Mouse (Mus musculus) hindbrain, embryonic 13.5 days (tissue): ENCODE results near the gene Ltb4r2. TPM values are rescaled to one million over a fixed set of nuclear protein-coding genes. Genes with fewer than 3 reads are reported as not detected.

Source experiments
- ATAC-seq: fragments of 200-750 bp; cut with Nextera tagmentation; 2 replicates; pipeline ENCODE4 v1.8.0; 2017; ENCODE audit warnings: moderate TSS enrichment; ENCODE audit not compliant: low FRiP score
- H3K27ac ChIP-seq: fragments of 300-500 bp; sonication (generic); 2 replicates; pipeline ENCODE4 v1.5.1; 2015; ENCODE audit warnings: inconsistent platforms, mild to moderate bottlenecking, moderate library complexity
- H3K27me3 ChIP-seq: fragments of 300-500 bp; sonication (generic); 2 replicates; pipeline ENCODE4 v1.6.1; 2015; ENCODE audit warnings: mild to moderate bottlenecking, inconsistent platforms
- H3K36me3 ChIP-seq: fragments of 300-500 bp; sonication (generic); 2 replicates; pipeline ENCODE4 v1.6.1; 2015; ENCODE audit warnings: mild to moderate bottlenecking, inconsistent platforms
- H3K4me1 ChIP-seq: fragments of 300-500 bp; sonication (generic); replicated peaks from 2 replicates; pipeline ENCODE4 v1.6.1; 2015; ENCODE audit warnings: inconsistent platforms
- H3K4me2 ChIP-seq: fragments of 300-500 bp; sonication (generic); 2 replicates; pipeline ENCODE4 v1.6.1; 2015; ENCODE audit warnings: inconsistent platforms, mild to moderate bottlenecking, moderate library complexity
- H3K4me3 ChIP-seq: fragments of 300-500 bp; sonication (generic); 2 replicates; pipeline ENCODE4 v1.5.1; 2015; ENCODE audit warnings: mild to moderate bottlenecking, inconsistent platforms
- H3K9ac ChIP-seq: fragments of 300-500 bp; sonication (generic); 2 replicates; pipeline ENCODE4 v1.6.1; 2015; ENCODE audit warnings: mild to moderate bottlenecking, inconsistent platforms
- H3K9me3 ChIP-seq: fragments of 300-500 bp; sonication (generic); 2 replicates; pipeline ENCODE4 v1.6.1; 2016; ENCODE audit warnings: inconsistent platforms
- WGBS: fragments of 180-500 bp; shearing (Covaris S2); methylation state at CpG from one replicate; pipeline ENCODE4 v1.1.7; 2015; 5-methylcytosine and 5-hydroxymethylcytosine counted together
- polyA plus RNA-seq: library from polyadenylated mRNA; unstranded; fragments of >200 nt; fragmentation: Nextera tagmentation; extraction: Ambion mirVana; gene quantifications from 2 replicates; pipeline ENCODE4 v1.2.1, GENCODE M21; 2015

Gene Ltb4r2
- polyA plus RNA-seq, 1 experiment from 2014 or later: 0.56 TPM

DNA sequence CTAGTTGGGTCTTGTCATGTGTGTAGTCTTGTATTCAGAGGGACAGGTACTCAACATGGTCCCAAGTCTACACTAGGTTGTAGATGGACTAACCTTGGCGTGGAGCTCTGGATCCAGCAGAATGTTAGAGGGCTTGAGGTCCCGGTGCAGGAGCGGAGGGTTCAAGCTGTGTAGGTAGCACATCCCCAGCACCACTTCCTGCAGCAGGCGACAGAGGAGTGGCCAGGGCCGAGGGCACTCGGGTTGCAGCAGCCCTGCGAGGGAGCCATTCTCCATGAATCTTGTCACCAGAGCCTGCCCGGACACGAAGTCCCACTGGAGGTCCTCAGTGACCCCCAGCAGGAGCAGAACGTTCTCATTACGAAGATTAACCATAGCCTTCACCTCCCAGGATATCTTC is 26.5 kb downstream of the Ltb4r2 start:
- Histone ChIP-seq H3K9me3 (no peaks in the 10 kb centered on the region), H3K4me1 (peaks cover 20% of the 10 kb centered on the region), H3K4me2 (peak overlapping the region; percentile 46), H3K4me3 (no peak overlapping the region), H3K9ac (no peak overlapping the region), H3K27me3 (peaks cover 86% of the 10 kb centered on the region), H3K27ac (no peak overlapping the region), H3K36me3 (no peaks in the 10 kb centered on the region)
- 34% methylated on average over 11 of the region's 11 CpGs for WGBS
- ATAC-seq: no peak

DNA sequence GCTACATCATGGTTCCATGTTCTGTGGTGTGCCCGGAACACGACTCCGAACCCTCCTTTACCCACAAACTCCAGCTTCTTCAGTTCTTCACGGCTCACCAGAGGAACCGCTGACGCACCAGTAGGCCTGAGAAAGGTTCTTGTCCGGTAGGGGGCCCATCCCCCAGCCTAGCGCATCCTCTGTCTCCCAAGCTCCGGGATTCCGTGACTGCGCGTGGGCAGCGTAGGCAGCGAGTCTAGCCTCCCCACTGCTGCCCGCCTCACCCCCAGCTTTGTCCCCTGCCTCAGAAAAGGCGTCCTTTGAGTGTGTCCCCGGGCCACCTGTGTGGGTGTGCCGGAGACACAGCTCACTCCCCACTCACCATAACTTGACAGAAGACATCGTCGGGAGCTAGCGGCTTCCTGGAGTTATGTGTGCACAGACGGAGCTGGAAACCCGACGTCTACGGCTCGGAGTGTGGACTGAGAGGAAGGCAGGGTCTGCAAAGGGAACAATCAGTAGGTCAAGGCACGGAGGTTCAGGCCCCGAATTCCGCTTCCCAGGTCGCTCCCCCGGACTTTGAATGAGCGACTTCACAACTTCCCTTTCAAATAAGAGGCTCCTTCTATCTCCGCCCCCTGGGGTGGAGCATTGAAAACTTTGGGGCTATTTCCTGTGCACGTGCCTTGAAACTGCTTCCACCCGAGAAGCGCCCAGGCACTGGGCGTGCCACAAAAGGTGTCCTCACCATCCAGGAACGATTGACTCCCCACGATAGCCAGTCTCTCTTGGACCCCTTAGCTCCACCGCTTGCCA is 27.2 kb downstream of the Ltb4r2 start, which contains the start of gene Ripk3:
TSS of gene Ripk3 (minus strand) at position 610 of the 795 bp plus-strand sequence.
- no peaks in the 10 kb centered on the region for H3K9me3 ChIP-seq
- H3K4me3 ChIP-seq: peak within 1 kb of the TSS; percentile 30
- peaks cover 13% of the 10 kb centered on the region for H3K4me1 ChIP-seq
- no peaks in the 10 kb centered on the region for H3K36me3 ChIP-seq
- H3K4me2 ChIP-seq: peak within 1 kb of the TSS; percentile 46
- H3K27me3 ChIP-seq: peaks cover 79% of the 10 kb centered on the region
- no peak within 1 kb of the TSS for H3K27ac ChIP-seq
- 5% methylated on average over 40 of the region's 40 CpGs for WGBS
- ATAC-seq: no peak
- H3K9ac ChIP-seq: 0 out of 2 replicates have a peak within 1 kb of the TSS, but pooled peaks have one; percentile 29

- ATAC-seq: no peak
- H3K27me3 ChIP-seq: peaks cover 29% of the 10 kb centered on the region
- WGBS: 69% methylated on average over 2 of the region's 2 CpGs
Observed at GRCm38 (mm10) chr14:55793461-55793860, 32.2 kb downstream of the Ltb4r2 start.

GRCm38 (mm10) chr14:55793946-55794345 is 32.7 kb downstream of the Ltb4r2 start:
- H3K9me3 ChIP-seq: no peaks in the 10 kb centered on the region
- H3K27ac ChIP-seq: no peak overlapping the region
- H3K9ac ChIP-seq: no peak overlapping the region
- no peak overlapping the region for H3K4me2 ChIP-seq
- no peak for ATAC-seq
- no peaks in the 10 kb centered on the region for H3K4me1 ChIP-seq
- no peaks in the 10 kb centered on the region for H3K36me3 ChIP-seq
- peaks cover 24% of the 10 kb centered on the region for H3K27me3 ChIP-seq
- H3K4me3 ChIP-seq: no peak overlapping the region
- WGBS: 73% methylated on average over 2 of the region's 2 CpGs

More at GRCm38 (mm10) chr14:55793461-55793860, 32.2 kb downstream of the Ltb4r2 start:
- Histone ChIP-seq H3K9me3 (no peaks in the 10 kb centered on the region), H3K27ac (no peak overlapping the region), H3K4me1 (peaks cover 3% of the 10 kb centered on the region; the same call in 1 of the 2 replicates), H3K9ac (no peak overlapping the region), H3K36me3 (no peaks in the 10 kb centered on the region), H3K4me2 (no peak overlapping the region), H3K4me3 (no peak overlapping the region)

GRCm38 (mm10) chr14:55795380-55796163 is 34.3 kb downstream of the Ltb4r2 start:
- WGBS: 86% methylated on average over 15 of the region's 15 CpGs
- no peak for ATAC-seq
- no peaks in the 10 kb centered on the region for H3K4me1 ChIP-seq

More at GRCm38 (mm10) chr14:55795380-55796163, 34.3 kb downstream of the Ltb4r2 start:
- no peak overlapping the region for H3K4me2 ChIP-seq
- H3K4me3 ChIP-seq: no peak overlapping the region
- H3K9ac ChIP-seq: no peak overlapping the region
- H3K27me3 ChIP-seq: peaks cover 7% of the 10 kb centered on the region; the same call in 1 of the 2 replicates
- no peaks in the 10 kb centered on the region for H3K9me3 ChIP-seq
- no peaks in the 10 kb centered on the region for H3K36me3 ChIP-seq
- no peak overlapping the region for H3K27ac ChIP-seq

Other genes starting within 250 kb of the Ltb4r2 start
- 0.05 and 0.10 TPM in 2 replicates for gene Nrl, start 236.4 kb upstream of the Ltb4r2 start, polyA plus RNA-seq
- 20.7 and 21.5 TPM in 2 replicates for gene Pck2, start 221.2 kb upstream of the Ltb4r2 start, polyA plus RNA-seq
- 124 and 130 TPM in 2 replicates for gene Dcaf11, start 201.4 kb upstream of the Ltb4r2 start, polyA plus RNA-seq
- 0.71 and 2.0 TPM in 2 replicates for gene A730061H03Rik, start 201.0 kb upstream of the Ltb4r2 start, polyA plus RNA-seq
- gene Fitm1, start 185.8 kb upstream of the Ltb4r2 start, polyA plus RNA-seq: 0.40 and 0.54 TPM in 2 replicates
- 188 TPM in 2 replicates for gene Psme1, start 183.3 kb upstream of the Ltb4r2 start, polyA plus RNA-seq
- 15.7 and 20.4 TPM in 2 replicates for gene Emc9, start 176.1 kb upstream of the Ltb4r2 start, polyA plus RNA-seq
- gene Psme2, start 170.3 kb upstream of the Ltb4r2 start, polyA plus RNA-seq: 198 and 215 TPM in 2 replicates
- 18.8 and 20.8 TPM in 2 replicates for gene Rnf31, start 169.7 kb upstream of the Ltb4r2 start, polyA plus RNA-seq
- 9.0 and 10.0 TPM in 2 replicates for gene Irf9, start 157.9 kb upstream of the Ltb4r2 start, polyA plus RNA-seq
- 15.1 and 16.0 TPM in 2 replicates for gene Rec8, start 143.4 kb upstream of the Ltb4r2 start, polyA plus RNA-seq
- 86.1 and 96.7 TPM in 2 replicates for gene Ipo4, start 125.5 kb upstream of the Ltb4r2 start, polyA plus RNA-seq
- gene Gm49378, start 123.5 kb upstream of the Ltb4r2 start, polyA plus RNA-seq: 2.2 and 2.8 TPM in 2 replicates
- gene Tm9sf1, start 117.6 kb upstream of the Ltb4r2 start, polyA plus RNA-seq: 58.5 and 65.8 TPM in 2 replicates
- 0.41 and 0.43 TPM in 2 replicates for gene Tssk4, start 111.2 kb upstream of the Ltb4r2 start, polyA plus RNA-seq
- gene Mdp1, start 100.9 kb upstream of the Ltb4r2 start, polyA plus RNA-seq: 74.7 and 77.5 TPM in 2 replicates
- gene Gmpr2, start 89.5 kb upstream of the Ltb4r2 start, polyA plus RNA-seq: 51.1 and 52.9 TPM in 2 replicates
- gene Nedd8, start 89.3 kb upstream of the Ltb4r2 start, polyA plus RNA-seq: 585 and 628 TPM in 2 replicates
- 28.0 and 31.8 TPM in 2 replicates for gene Tinf2, start 79.6 kb upstream of the Ltb4r2 start, polyA plus RNA-seq
- 0.19 and 0.47 TPM in 2 replicates for gene Tgm1, start 47.5 kb upstream of the Ltb4r2 start, polyA plus RNA-seq
- gene Rabggta, start 39.2 kb upstream of the Ltb4r2 start, polyA plus RNA-seq: 56.4 and 57.0 TPM in 2 replicates
- 77.4 and 79.2 TPM in 2 replicates for gene Dhrs1, start 15.7 kb upstream of the Ltb4r2 start, polyA plus RNA-seq
- gene Nop9, start 15.7 kb upstream of the Ltb4r2 start, polyA plus RNA-seq: 28.7 and 33.5 TPM in 2 replicates
- 0.25 TPM in 2 replicates for gene Cideb, start 3.0 kb upstream of the Ltb4r2 start, polyA plus RNA-seq
- gene Ltb4r1, start 4.5 kb downstream of the Ltb4r2 start, polyA plus RNA-seq: 0.32 and 0.74 TPM in 2 replicates
- gene Adcy4, start 22.7 kb downstream of the Ltb4r2 start, polyA plus RNA-seq: 5.3 and 6.0 TPM in 2 replicates
- gene Ripk3, start 27.4 kb downstream of the Ltb4r2 start, polyA plus RNA-seq: 2.6 and 3.7 TPM in 2 replicates
- gene Nfatc4, start 61.7 kb downstream of the Ltb4r2 start, polyA plus RNA-seq: 10.8 and 12.0 TPM in 2 replicates
- gene Nynrin, start 92.6 kb downstream of the Ltb4r2 start, polyA plus RNA-seq: 11.7 and 11.9 TPM in 2 replicates
- gene Cbln3, start 123.0 kb downstream of the Ltb4r2 start, polyA plus RNA-seq: 0.14 and 0.27 TPM in 2 replicates
- 10.0 and 11.1 TPM in 2 replicates for gene Khnyn, start 123.5 kb downstream of the Ltb4r2 start, polyA plus RNA-seq
- 115 and 124 TPM in 2 replicates for gene Sdr39u1, start 138.9 kb downstream of the Ltb4r2 start, polyA plus RNA-seq
- 0.43 TPM in 1 of 2 replicates, not detected in the other for gene Cma1, start 183.2 kb downstream of the Ltb4r2 start, polyA plus RNA-seq
- gene Cma2, start 189.6 kb downstream of the Ltb4r2 start, polyA plus RNA-seq: not detected in 2 replicates